Mouse (Mus musculus) heart, postnatal 0 days (tissue): ENCODE data around the gene Olfr545. TPM values are rescaled to one million over a fixed set of nuclear protein-coding genes. Genes with fewer than 3 reads are reported as not detected.
"Not testable (repeated sequence)": the region's sequence is repeated elsewhere in the genome, so short reads cannot be mapped to it uniquely, and the experiment has no call there.

ENCODE experiments used
- ATAC-seq: fragments of 200-750 bp; cut with Nextera tagmentation; 2 replicates; pipeline ENCODE4 v1.8.0; 2017; ENCODE audit warnings: low read depth, moderate number of reproducible peaks, moderate library complexity; ENCODE audit not compliant: insufficient read depth
- DNase-seq: peaks from one replicate; pipeline ENCODE4 v3.0.0-alpha.2; 2016; ENCODE audit warnings: low spot score
- H3K27ac ChIP-seq: fragments of 300-500 bp; sonication (generic); 2 replicates; pipeline ENCODE4 v1.5.1; 2014; ENCODE audit warnings: low read depth, mild to moderate bottlenecking
- H3K27me3 ChIP-seq: fragments of 300-500 bp; sonication (generic); 2 replicates; pipeline ENCODE4 v1.6.1; 2014; ENCODE audit warnings: low read length, mixed read lengths; ENCODE audit not compliant: control insufficient read depth, insufficient read depth
- H3K36me3 ChIP-seq: fragments of 300-500 bp; sonication (generic); replicated peaks from 2 replicates; pipeline ENCODE4 v1.6.1; 2014; ENCODE audit warnings: low read length, mixed read lengths; ENCODE audit not compliant: control insufficient read depth, insufficient read depth
- H3K4me1 ChIP-seq: fragments of 300-500 bp; sonication (generic); 2 replicates; pipeline ENCODE4 v1.6.1; 2014; ENCODE audit warnings: antibody characterized with exemption; ENCODE audit not compliant: control insufficient read depth, insufficient read depth
- H3K4me2 ChIP-seq: fragments of 300-500 bp; sonication (generic); 2 replicates; pipeline ENCODE4 v1.6.1; 2014; ENCODE audit warnings: low read depth, mild to moderate bottlenecking, low read length, moderate library complexity
- H3K4me3 ChIP-seq: fragments of 300-500 bp; sonication (generic); 2 replicates; pipeline ENCODE4 v1.5.1; 2014; ENCODE audit warnings: low read depth, low read length
- H3K9ac ChIP-seq: fragments of 300-500 bp; sonication (generic); replicated peaks from 2 replicates; pipeline ENCODE4 v1.6.1; 2014; ENCODE audit warnings: low read depth, low read length, mixed read lengths
- H3K9me3 ChIP-seq: fragments of 300-500 bp; sonication (generic); replicated peaks from 2 replicates; pipeline ENCODE4 v1.6.1; 2016; ENCODE audit warnings: low read length; ENCODE audit not compliant: control insufficient read depth
- CTCF ChIP-seq: IDR thresholded peaks from 2 replicates; pipeline ENCODE4 v1.5.1; 2016; ENCODE audit warnings: antibody characterized with exemption, control low read depth, low read depth
- EP300 ChIP-seq: IDR thresholded peaks from 2 replicates; pipeline ENCODE4 v1.6.1; 2016; ENCODE audit warnings: antibody characterized with exemption, low read depth
- WGBS: fragments of 180-500 bp; shearing (Covaris S2); extraction: QIAGEN DNeasy Blood & Tissue Kit; methylation state at CpG from one replicate; pipeline ENCODE4 v1.1.7; 2014; 5-methylcytosine and 5-hydroxymethylcytosine counted together
- polyA plus RNA-seq: library from polyadenylated mRNA; unstranded; fragments of >200 nt; fragmentation: Nextera tagmentation; extraction: Ambion mirVana; gene quantifications from 2 replicates; pipeline ENCODE4 v1.2.1, GENCODE M21; 2015
- total RNA-seq: library from RNA; depleted of rRNA; stranded (reverse); fragments of >200 nt; gene quantifications from 2 replicates; pipeline ENCODE4 v1.2.3, GENCODE M21; 2014; ENCODE audit warnings: low replicate concordance

Gene Olfr545
- total and polyA plus RNA-seq, 2 experiments from 2014 or later = not detected

- H3K4me1 ChIP-seq = no peaks in the 10 kb centered on the region
- DNase-seq (no peak), ATAC-seq (no peak)
- no peak overlapping the region for H3K4me3 ChIP-seq
- no peak for TF ChIP-seq EP300
- TF ChIP-seq CTCF = no peak
- no peak overlapping the region for H3K9ac ChIP-seq
- H3K36me3 ChIP-seq = no peaks in the 10 kb centered on the region
- no peak overlapping the region for H3K4me2 ChIP-seq
- H3K27ac ChIP-seq = no peak overlapping the region
- peaks cover 7% of the 10 kb centered on the region; the same call in 1 of the 2 replicates for H3K27me3 ChIP-seq
- 84% methylated on average over 6 of the region's 6 CpGs for WGBS
- no peaks in the 10 kb centered on the region for H3K9me3 ChIP-seq
Measured at GRCm38 (mm10) chr7:102508666-102509065, 9.3 kb upstream of the Olfr545 start.

DNA sequence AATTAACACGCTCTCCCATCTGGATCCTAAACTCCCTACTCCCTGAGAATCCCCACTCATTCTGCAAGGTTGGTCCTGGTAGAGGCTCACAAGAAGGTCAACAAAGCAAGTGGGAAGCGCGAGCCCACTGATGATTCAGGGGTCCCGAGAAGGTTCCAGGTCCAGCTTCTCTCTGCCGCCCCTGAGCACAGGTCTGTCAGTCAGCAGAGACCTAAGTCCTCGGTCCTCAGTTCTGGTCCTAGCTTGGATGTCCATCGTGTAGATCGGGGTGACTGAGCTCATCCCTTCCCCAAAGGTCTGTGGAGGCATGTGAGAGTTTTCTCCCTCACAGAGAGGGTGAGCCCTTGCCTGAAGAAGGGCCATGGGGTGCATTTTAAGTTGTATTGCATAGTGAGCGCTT, 8.7 kb upstream of the Olfr545 start:
- no peaks in the 10 kb centered on the region for H3K9me3 ChIP-seq
- TF ChIP-seq EP300 (no peak), CTCF (no peak)
- WGBS = 75% methylated on average over 9 of the region's 9 CpGs
- H3K4me2 ChIP-seq = no peak overlapping the region
- no peak overlapping the region for H3K27ac ChIP-seq
- H3K9ac ChIP-seq = no peak overlapping the region
- no peaks in the 10 kb centered on the region for H3K36me3 ChIP-seq
- no peak for DNase-seq
- no peak for ATAC-seq
- 0 out of 2 replicates have a peak, but pooled peaks cover 6% of the 10 kb centered on the region for H3K27me3 ChIP-seq
- H3K4me3 ChIP-seq = no peak overlapping the region
- H3K4me1 ChIP-seq = no peaks in the 10 kb centered on the region

DNA sequence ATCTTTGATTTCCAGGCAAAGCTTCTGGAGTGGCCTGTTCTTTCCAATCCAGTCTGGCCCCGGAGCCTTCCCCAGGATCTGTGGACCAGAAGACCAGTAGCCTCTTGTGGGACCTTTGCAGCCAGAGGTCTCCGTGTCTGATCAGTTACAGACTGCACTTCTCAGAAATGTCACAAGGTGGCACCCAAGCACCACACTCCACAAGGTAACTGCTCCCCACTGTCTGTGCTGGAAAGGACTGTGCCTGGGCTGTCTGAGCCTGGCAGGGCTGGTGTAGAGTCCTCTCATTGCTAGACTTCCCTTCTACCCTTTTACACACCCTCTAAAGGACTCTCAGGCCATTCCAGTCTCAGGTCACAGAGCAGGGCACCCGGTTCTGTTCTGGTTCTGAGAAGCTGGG, 7.5 kb upstream of the Olfr545 start:
- 43% methylated on average over 3 of the region's 3 CpGs for WGBS

DNA sequence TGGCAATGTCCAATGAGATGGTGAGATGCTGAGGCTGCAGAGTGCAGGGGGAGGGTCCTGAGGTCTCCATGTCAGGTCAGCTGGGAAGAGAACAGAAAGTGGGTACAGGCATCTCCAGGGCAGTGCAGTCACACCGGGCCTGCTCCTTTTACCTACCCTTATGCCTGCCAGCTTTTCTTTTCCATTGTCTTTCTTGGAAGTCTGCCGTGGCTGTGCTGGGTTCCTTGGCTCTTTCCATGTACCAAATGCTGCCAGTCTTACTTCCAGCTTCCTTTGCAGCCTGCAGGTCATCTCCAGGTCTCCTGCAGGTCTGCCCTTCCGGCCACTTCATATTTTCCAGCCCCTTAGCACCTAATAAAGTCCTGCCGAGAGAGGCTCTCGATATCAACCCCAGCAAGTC, 2.6 kb upstream of the Olfr545 start:
- WGBS = 57% methylated on average over 5 of the region's 5 CpGs
- Histone ChIP-seq H3K36me3 (no peaks in the 10 kb centered on the region), H3K9ac (no peak overlapping the region), H3K27me3 (no peaks in the 10 kb centered on the region), H3K4me1 (no peaks in the 10 kb centered on the region), H3K4me3 (no peak overlapping the region), H3K9me3 (no peaks in the 10 kb centered on the region), H3K4me2 (no peak overlapping the region), H3K27ac (no peak overlapping the region)
- TF ChIP-seq CTCF = no peak
- TF ChIP-seq EP300 = no peak
- ATAC-seq = no peak
- DNase-seq = no peak

More for the DNA sequence above, 7.5 kb upstream of the Olfr545 start:
- Histone ChIP-seq H3K4me1 (no peaks in the 10 kb centered on the region), H3K4me2 (no peak overlapping the region), H3K9me3 (no peaks in the 10 kb centered on the region), H3K4me3 (no peak overlapping the region), H3K9ac (no peak overlapping the region), H3K27me3 (no peaks in the 10 kb centered on the region), H3K27ac (no peak overlapping the region), H3K36me3 (no peaks in the 10 kb centered on the region)
- ATAC-seq = peak; percentile 77
- peak; percentile 62 for DNase-seq
- TF ChIP-seq EP300 = no peak
- peak; percentile 91 for TF ChIP-seq CTCF

DNA sequence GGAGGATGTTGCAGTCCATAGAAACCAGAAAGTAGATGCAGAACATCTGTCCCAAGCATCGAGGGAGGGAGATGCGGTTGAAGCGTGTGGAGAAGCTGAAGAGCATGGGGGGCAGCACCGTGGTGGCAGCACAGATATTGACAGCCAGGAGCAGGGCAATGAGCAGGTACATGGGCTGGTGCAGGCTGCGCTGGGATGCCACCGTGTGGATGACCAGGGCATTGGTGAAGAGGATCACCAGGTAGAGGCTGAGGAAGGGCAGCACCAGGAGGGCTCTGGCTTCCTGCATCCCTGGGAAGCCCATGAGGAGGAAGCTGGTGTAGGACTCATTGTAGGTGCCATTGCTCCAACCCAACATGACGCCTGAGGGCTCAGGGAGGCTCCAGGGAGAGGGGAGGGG, 5.0 kb downstream of the Olfr545 start:
- not testable (repeated sequence) for H3K4me2 ChIP-seq, H3K27me3 ChIP-seq, H3K4me3 ChIP-seq, H3K27ac ChIP-seq, H3K9ac ChIP-seq, H3K36me3 ChIP-seq, H3K4me1 ChIP-seq, H3K9me3 ChIP-seq, ATAC-seq, DNase-seq
- 46% methylated on average over 6 of the region's 7 CpGs for WGBS

DNA sequence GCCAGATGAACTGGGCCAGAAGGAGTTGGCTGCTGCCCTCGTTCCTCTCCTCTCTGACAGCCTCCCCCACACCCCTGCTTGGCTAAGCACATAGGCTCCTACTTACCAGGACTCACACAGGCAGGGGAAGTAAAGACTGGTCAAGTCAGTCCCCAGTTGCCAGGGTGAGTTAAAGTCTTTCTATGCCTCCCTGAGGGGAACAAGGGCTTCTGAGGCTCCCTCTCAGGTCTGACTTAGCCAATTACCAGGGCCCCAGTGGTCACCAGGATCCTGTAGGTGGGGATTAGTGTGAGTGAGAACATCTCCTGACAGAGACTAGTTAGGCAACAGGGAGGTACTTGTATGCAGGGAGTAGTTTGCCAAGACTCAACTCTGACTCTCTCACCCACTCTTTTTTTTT, 11.2 kb downstream of the Olfr545 start, which contains the start of gene Olfr544:
Gene Olfr544, minus strand, starts transcription at position 153 of the 400 bp plus-strand sequence.
- H3K9me3 ChIP-seq = no peaks in the 10 kb centered on the region
- TF ChIP-seq EP300 = no peak
- TF ChIP-seq CTCF = no peak
- WGBS = 56% methylated on average over 1 of the region's 1 CpGs
- H3K4me1 ChIP-seq = no peaks in the 10 kb centered on the region
- DNase-seq (no peak), ATAC-seq (no peak)
- no peaks in the 10 kb centered on the region for H3K27me3 ChIP-seq
- H3K27ac ChIP-seq = no peak within 1 kb of the TSS
- H3K4me2 ChIP-seq = no peak within 1 kb of the TSS
- H3K4me3 ChIP-seq = no peak within 1 kb of the TSS
- no peak within 1 kb of the TSS for H3K9ac ChIP-seq
- H3K36me3 ChIP-seq = no peaks in the 10 kb centered on the region
